Mouse (Mus musculus) heart, postnatal 36 days (tissue): ENCODE data around the gene Ttll2. TPM values are rescaled to one million over a fixed set of nuclear protein-coding genes. Genes with fewer than 3 reads are reported as not detected.
"Not testable (repeated sequence)": the region's sequence is repeated elsewhere in the genome, so short reads cannot be mapped to it uniquely, and the experiment has no call there.

Experiments used
- DNase-seq, 2 experiments: peaks; one replicate each; pipeline ENCODE4 v3.0.0; 2021 to 2022
- intact Hi-C: fragments of 180-260 bp; cut with DNase I; formaldehyde crosslinking; loops from one replicate; pipeline ENCODE4 v1.15.1; 2025
- total RNA-seq, 2 experiments: library from RNA; stranded (reverse); gene quantifications; 2 replicates each; pipeline ENCODE4 v1.2.3; 2021

The Ttll2 gene
- total RNA-seq, 2 experiments from 2014 or later, result not detected

GRCm38 (mm10) chr17:7366265-7366664, 13.8 kb upstream of the Ttll2 start:
- intact Hi-C loops, DNase-seq: not testable (repeated sequence)

- DNase-seq, intact Hi-C loops: not testable (repeated sequence)
Measured at GRCm38 (mm10) chr17:7365615-7366014, 13.1 kb upstream of the Ttll2 start.

- DNase-seq, result peak; percentile 3 to 17
- intact Hi-C loops, result not testable (repeated sequence)
Measured at GRCm38 (mm10) chr17:7360749-7361465, 8.4 kb upstream of the Ttll2 start.

GRCm38 (mm10) chr17:7359806-7360205, 7.3 kb upstream of the Ttll2 start:
- intact Hi-C loops, DNase-seq: not testable (repeated sequence)

- intact Hi-C loops, DNase-seq: not testable (repeated sequence)
Measured at GRCm38 (mm10) chr17:7348765-7349164, 3.7 kb downstream of the Ttll2 start.

GRCm38 (mm10) chr17:7337381-7337780, 15.1 kb downstream of the Ttll2 start:
- DNase-seq, intact Hi-C loops: not testable (repeated sequence)

GRCm38 (mm10) chr17:7332745-7333144, 19.8 kb downstream of the Ttll2 start:
- DNase-seq, intact Hi-C loops: not testable (repeated sequence)

- DNase-seq, intact Hi-C loops: not testable (repeated sequence)
Measured at GRCm38 (mm10) chr17:7326415-7326814, 26.1 kb downstream of the Ttll2 start.

- DNase-seq, intact Hi-C loops: not testable (repeated sequence)
Measured at GRCm38 (mm10) chr17:7324346-7324745, 28.1 kb downstream of the Ttll2 start, which contains the start of gene Tcp10a. Gene Tcp10a (plus strand): TSS chr17:7324646.

GRCm38 (mm10) chr17:7319789-7320188, 32.7 kb downstream of the Ttll2 start:
- DNase-seq, intact Hi-C loops: not testable (repeated sequence)

- intact Hi-C loops, DNase-seq: not testable (repeated sequence)
Measured at GRCm38 (mm10) chr17:7315693-7316382, 36.7 kb downstream of the Ttll2 start.

- intact Hi-C loops, result not testable (repeated sequence)
- DNase-seq, result peak in 1 of 2 experiments; percentile 37
Measured at GRCm38 (mm10) chr17:7306278-7307196, 46.0 kb downstream of the Ttll2 start.

Other genes starting within 250 kb of the Ttll2 start
- 10 to 100 TPM; 27.1 to 28.5 TPM for gene Rps6ka2, start 182.6 kb downstream of the Ttll2 start, total RNA-seq
- gene Tcp10a, start 28.1 kb downstream of the Ttll2 start, total RNA-seq, result not detected
- gene Gm49630, start 19.3 kb upstream of the Ttll2 start, total RNA-seq, result not detected
- not detected for gene Unc93a2, start 32.8 kb upstream of the Ttll2 start, total RNA-seq